Mouse (Mus musculus): ENCODE measurements around the gene Tshz2. TPM values are rescaled to one million over a fixed set of nuclear protein-coding genes. Genes with fewer than 3 reads are reported as not detected.

Gene Tshz2
- polyA plus RNA-seq, 1 experiment from 2014 or later: 3.2 TPM

DNA sequence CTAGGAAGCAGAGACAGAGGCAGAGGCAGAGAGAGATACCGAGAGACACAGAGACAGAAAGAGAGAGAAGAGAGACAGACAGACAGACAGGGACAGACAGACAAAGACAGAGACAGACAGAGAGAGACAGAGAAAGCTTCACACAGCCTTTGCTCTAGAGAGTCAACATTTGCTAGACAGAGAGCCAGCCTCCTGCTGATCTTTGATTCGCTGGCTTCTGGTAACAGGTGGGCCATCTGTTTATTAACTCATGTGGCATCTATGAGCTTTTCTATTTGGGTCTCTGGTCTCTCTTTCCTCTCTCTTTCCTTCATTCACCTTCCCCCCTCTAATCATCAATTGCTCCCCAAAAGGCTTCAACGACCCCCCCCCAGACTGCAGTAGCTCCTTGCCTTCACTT lies 181.5 kb downstream of the Tshz2 start:
- no peak overlapping the region for H3K4me2 ChIP-seq (ENCODE audit: low read depth, low read length)
- no peak overlapping the region for H3K9ac ChIP-seq (ENCODE audit: low read length)
- no peaks in the 10 kb centered on the region for H3K36me3 ChIP-seq (ENCODE audit: control insufficient read depth, insufficient read depth)
- H3K4me3 ChIP-seq (ENCODE audit: low read length): no peak overlapping the region
- 65% methylated on average over 3 of the region's 3 CpGs for WGBS
- no peaks in the 10 kb centered on the region for H3K4me1 ChIP-seq (ENCODE audit: control insufficient read depth, insufficient read depth, low read length)
- no peak for ATAC-seq (replicated peaks; ENCODE audit: extremely low read depth, insufficient read depth, low FRiP score)
- no peak overlapping the region for H3K27ac ChIP-seq (ENCODE audit: low read length)
- H3K27me3 ChIP-seq (ENCODE audit: control insufficient read depth, insufficient read depth, low read length): no peaks in the 10 kb centered on the region
- no peaks in the 10 kb centered on the region for H3K9me3 ChIP-seq (replicated peaks; ENCODE audit: control insufficient read depth, low read length)

- Histone ChIP-seq H3K36me3 (ENCODE audit: control insufficient read depth, insufficient read depth) (no peaks in the 10 kb centered on the region), H3K9ac (ENCODE audit: low read length) (no peak overlapping the region), H3K27ac (ENCODE audit: low read length) (no peak overlapping the region), H3K4me2 (ENCODE audit: low read depth, low read length) (no peak overlapping the region), H3K9me3 (replicated peaks; ENCODE audit: control insufficient read depth, low read length) (no peaks in the 10 kb centered on the region), H3K4me1 (ENCODE audit: control insufficient read depth, insufficient read depth, low read length) (no peaks in the 10 kb centered on the region), H3K27me3 (ENCODE audit: control insufficient read depth, insufficient read depth, low read length) (no peaks in the 10 kb centered on the region), H3K4me3 (ENCODE audit: low read length) (no peak overlapping the region)
- WGBS: 77% methylated on average over 10 of the region's 10 CpGs
- no peak for ATAC-seq (replicated peaks; ENCODE audit: extremely low read depth, insufficient read depth, low FRiP score)
These were observed 181.9 kb downstream of the Tshz2 start for GRCm38 (mm10) chr2:169814757-169815156.

DNA sequence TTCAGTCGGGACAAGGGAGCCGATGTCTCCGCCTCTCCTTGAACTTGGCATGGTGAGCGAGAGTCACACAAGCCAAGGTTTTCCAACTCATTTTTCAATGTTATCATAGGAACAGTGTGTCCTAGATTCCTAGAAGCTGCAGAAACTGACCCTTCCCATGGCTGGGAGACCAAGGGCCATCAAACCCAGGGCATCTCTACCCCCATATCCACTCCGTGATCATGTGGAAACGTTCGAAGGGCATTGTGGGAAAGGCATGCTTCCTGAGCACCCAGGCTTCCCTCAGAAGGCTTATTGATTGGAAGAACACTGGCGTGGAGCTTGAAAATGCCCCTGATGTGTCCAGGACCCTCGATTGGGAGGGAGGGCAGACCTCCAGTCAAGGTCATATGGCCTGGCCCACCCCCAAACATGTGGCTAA lies 188.2 kb downstream of the Tshz2 start:
- no peaks in the 10 kb centered on the region for H3K36me3 ChIP-seq (ENCODE audit: control insufficient read depth, insufficient read depth)
- no peak for ATAC-seq (replicated peaks; ENCODE audit: extremely low read depth, insufficient read depth, low FRiP score)
- 84% methylated on average over 9 of the region's 9 CpGs for WGBS

GRCm38 (mm10) chr2:169825908-169826307 lies 193.1 kb downstream of the Tshz2 start:
- Histone ChIP-seq H3K27me3 (ENCODE audit: control insufficient read depth, insufficient read depth, low read length) (no peaks in the 10 kb centered on the region), H3K36me3 (ENCODE audit: control insufficient read depth, insufficient read depth) (no peaks in the 10 kb centered on the region), H3K9me3 (replicated peaks; ENCODE audit: control insufficient read depth, low read length) (no peaks in the 10 kb centered on the region), H3K4me1 (ENCODE audit: control insufficient read depth, insufficient read depth, low read length) (no peaks in the 10 kb centered on the region), H3K4me3 (ENCODE audit: low read length) (no peak overlapping the region), H3K4me2 (ENCODE audit: low read depth, low read length) (no peak overlapping the region; the same call in 1 of the 2 replicates), H3K9ac (ENCODE audit: low read length) (no peak overlapping the region), H3K27ac (ENCODE audit: low read length) (no peak overlapping the region)
- 79% methylated on average over 12 of the region's 12 CpGs for WGBS
- ATAC-seq (replicated peaks; ENCODE audit: extremely low read depth, insufficient read depth, low FRiP score): no peak

More for the DNA sequence above, 188.2 kb downstream of the Tshz2 start:
- H3K9me3 ChIP-seq (replicated peaks; ENCODE audit: control insufficient read depth, low read length): no peaks in the 10 kb centered on the region
- H3K9ac ChIP-seq (ENCODE audit: low read length): no peak overlapping the region
- H3K27me3 ChIP-seq (ENCODE audit: control insufficient read depth, insufficient read depth, low read length): no peaks in the 10 kb centered on the region
- H3K4me1 ChIP-seq (ENCODE audit: control insufficient read depth, insufficient read depth, low read length): no peaks in the 10 kb centered on the region
- no peak overlapping the region for H3K27ac ChIP-seq (ENCODE audit: low read length)
- H3K4me2 ChIP-seq (ENCODE audit: low read depth, low read length): no peak overlapping the region
- no peak overlapping the region for H3K4me3 ChIP-seq (ENCODE audit: low read length)

- no peak overlapping the region; the same call in 1 of the 2 replicates for H3K4me2 ChIP-seq (ENCODE audit: low read depth, low read length)
- H3K9me3 ChIP-seq (replicated peaks; ENCODE audit: control insufficient read depth, low read length): no peaks in the 10 kb centered on the region
- no peak overlapping the region for H3K4me3 ChIP-seq (ENCODE audit: low read length)
- H3K36me3 ChIP-seq (ENCODE audit: control insufficient read depth, insufficient read depth): no peaks in the 10 kb centered on the region
- H3K9ac ChIP-seq (ENCODE audit: low read length): no peak overlapping the region
- no peak for ATAC-seq (replicated peaks; ENCODE audit: extremely low read depth, insufficient read depth, low FRiP score)
- 58% methylated on average over 15 of the region's 15 CpGs for WGBS
- no peaks in the 10 kb centered on the region for H3K4me1 ChIP-seq (ENCODE audit: control insufficient read depth, insufficient read depth, low read length)
- no peaks in the 10 kb centered on the region for H3K27me3 ChIP-seq (ENCODE audit: control insufficient read depth, insufficient read depth, low read length)
- no peak overlapping the region for H3K27ac ChIP-seq (ENCODE audit: low read length)
These were observed 193.5 kb downstream of the Tshz2 start for GRCm38 (mm10) chr2:169826316-169826715.

GRCm38 (mm10) chr2:169826833-169827232 lies 194.0 kb downstream of the Tshz2 start:
- WGBS: 57% methylated on average over 8 of the region's 8 CpGs
- H3K27ac ChIP-seq (ENCODE audit: low read length): no peak overlapping the region
- H3K9me3 ChIP-seq (replicated peaks; ENCODE audit: control insufficient read depth, low read length): no peaks in the 10 kb centered on the region
- no peaks in the 10 kb centered on the region for H3K4me1 ChIP-seq (ENCODE audit: control insufficient read depth, insufficient read depth, low read length)
- no peak overlapping the region for H3K4me3 ChIP-seq (ENCODE audit: low read length)
- H3K36me3 ChIP-seq (ENCODE audit: control insufficient read depth, insufficient read depth): no peaks in the 10 kb centered on the region
- H3K27me3 ChIP-seq (ENCODE audit: control insufficient read depth, insufficient read depth, low read length): no peaks in the 10 kb centered on the region
- no peak for ATAC-seq (replicated peaks; ENCODE audit: extremely low read depth, insufficient read depth, low FRiP score)
- no peak overlapping the region for H3K9ac ChIP-seq (ENCODE audit: low read length)
- H3K4me2 ChIP-seq (ENCODE audit: low read depth, low read length): no peak overlapping the region

DNA sequence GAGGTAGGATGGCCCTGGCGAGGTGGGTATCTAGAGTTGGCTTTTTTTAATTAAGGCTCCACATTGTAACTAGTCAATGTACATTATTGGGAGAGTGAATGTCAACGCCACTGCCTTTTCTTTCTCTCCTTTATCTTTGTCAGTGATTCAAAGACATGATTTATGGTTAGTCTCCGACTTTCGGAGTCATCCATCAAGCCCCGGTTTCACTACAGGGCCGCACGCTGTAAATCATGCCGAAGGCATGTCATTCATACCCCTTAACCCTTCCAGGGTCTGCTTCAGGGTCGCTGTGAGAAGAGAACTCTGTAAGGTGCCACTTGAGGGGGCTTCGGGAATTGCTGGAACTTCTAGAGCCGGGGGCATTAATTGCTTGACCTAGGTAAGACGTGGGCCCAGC lies 199.4 kb downstream of the Tshz2 start:
- ATAC-seq (replicated peaks; ENCODE audit: extremely low read depth, insufficient read depth, low FRiP score): no peak
- Histone ChIP-seq H3K27ac (ENCODE audit: low read length) (no peak overlapping the region), H3K4me3 (ENCODE audit: low read length) (no peak overlapping the region), H3K9me3 (replicated peaks; ENCODE audit: control insufficient read depth, low read length) (no peaks in the 10 kb centered on the region), H3K36me3 (ENCODE audit: control insufficient read depth, insufficient read depth) (no peaks in the 10 kb centered on the region), H3K9ac (ENCODE audit: low read length) (no peak overlapping the region), H3K4me1 (ENCODE audit: control insufficient read depth, insufficient read depth, low read length) (peaks cover 3% of the 10 kb centered on the region; the same call in 1 of the 2 replicates), H3K4me2 (ENCODE audit: low read depth, low read length) (no peak overlapping the region), H3K27me3 (ENCODE audit: control insufficient read depth, insufficient read depth, low read length) (no peaks in the 10 kb centered on the region)
- 73% methylated on average over 12 of the region's 12 CpGs for WGBS

DNA sequence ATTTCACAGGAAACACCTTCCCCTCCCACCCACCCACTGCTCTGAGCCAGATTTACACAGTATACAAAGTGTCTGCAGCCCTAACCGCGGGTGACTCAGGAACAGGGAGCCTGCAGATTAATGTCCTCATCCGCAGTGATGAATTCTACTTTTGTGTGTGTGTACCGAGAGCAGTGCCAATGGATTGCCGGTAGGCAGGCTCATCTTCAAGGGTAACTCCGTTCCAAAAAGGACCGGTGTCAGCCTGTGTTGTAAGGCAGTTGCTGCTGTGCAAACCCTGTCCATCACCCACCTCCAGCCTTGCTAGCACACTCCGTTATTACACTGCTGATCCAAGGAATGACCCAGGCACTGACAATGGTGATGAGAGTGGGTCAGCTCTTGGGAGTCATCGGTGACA lies 200.8 kb downstream of the Tshz2 start:
- Histone ChIP-seq H3K27me3 (ENCODE audit: control insufficient read depth, insufficient read depth, low read length) (no peaks in the 10 kb centered on the region), H3K4me1 (ENCODE audit: control insufficient read depth, insufficient read depth, low read length) (peaks cover 3% of the 10 kb centered on the region; the same call in 1 of the 2 replicates), H3K4me3 (ENCODE audit: low read length) (no peak overlapping the region), H3K27ac (ENCODE audit: low read length) (no peak overlapping the region), H3K9ac (ENCODE audit: low read length) (no peak overlapping the region), H3K36me3 (ENCODE audit: control insufficient read depth, insufficient read depth) (no peaks in the 10 kb centered on the region), H3K4me2 (ENCODE audit: low read depth, low read length) (no peak overlapping the region), H3K9me3 (replicated peaks; ENCODE audit: control insufficient read depth, low read length) (no peaks in the 10 kb centered on the region)
- WGBS: 68% methylated on average over 9 of the region's 9 CpGs
- no peak for ATAC-seq (replicated peaks; ENCODE audit: extremely low read depth, insufficient read depth, low FRiP score)

DNA sequence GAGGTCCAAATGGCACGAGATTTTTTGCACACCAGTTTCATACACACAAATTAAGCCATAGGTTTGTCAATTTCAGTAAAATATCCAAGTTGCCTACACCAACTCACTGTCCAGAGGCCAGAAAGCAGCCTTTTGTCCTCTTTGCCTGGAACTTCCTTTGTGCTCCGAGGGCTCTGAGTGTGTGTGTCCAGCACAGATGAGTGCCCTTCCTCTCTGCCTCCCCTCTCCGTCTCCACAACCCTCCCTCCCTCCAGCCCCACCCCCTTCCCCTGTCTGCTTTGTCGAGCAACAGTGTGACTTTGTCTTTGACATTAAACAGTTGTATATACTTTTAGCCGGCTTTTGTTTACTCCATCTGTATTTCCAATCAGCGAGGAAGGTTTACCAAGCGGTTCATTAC lies 201.8 kb downstream of the Tshz2 start:
- Histone ChIP-seq H3K27me3 (ENCODE audit: control insufficient read depth, insufficient read depth, low read length) (no peaks in the 10 kb centered on the region), H3K4me3 (ENCODE audit: low read length) (no peak overlapping the region), H3K9me3 (replicated peaks; ENCODE audit: control insufficient read depth, low read length) (no peaks in the 10 kb centered on the region), H3K27ac (ENCODE audit: low read length) (no peak overlapping the region), H3K4me1 (ENCODE audit: control insufficient read depth, insufficient read depth, low read length) (peaks cover 3% of the 10 kb centered on the region; the same call in 1 of the 2 replicates), H3K4me2 (ENCODE audit: low read depth, low read length) (no peak overlapping the region), H3K9ac (ENCODE audit: low read length) (no peak overlapping the region), H3K36me3 (ENCODE audit: control insufficient read depth, insufficient read depth) (no peaks in the 10 kb centered on the region)
- 29% methylated on average over 7 of the region's 7 CpGs for WGBS
- ATAC-seq (replicated peaks; ENCODE audit: extremely low read depth, insufficient read depth, low FRiP score): no peak; the same call in 1 of the 2 replicates
